ENCODE assay signal across 24 mouse cellular contexts in genomic region chr14:17894791-17895190, GRCm38 (mm10).
A peak's percentile ranks its signal among the peaks of the same experiment; 100 is the strongest.
DNase-seq lines count a peak whose midpoint lies in the region; TF ChIP-seq lines count a peak whose summit lies in the region.
"Had no signal": no experiment of that assay in that cellular context is flagged by ENCODE, and none has a peak within 500 bp of the region (broad histone marks: within the 10 kb centered on the region; RNA-seq: fewer than 3 reads in every experiment).

No protein-coding gene starts in this region.

- H3K36me3 ChIP-seq in kidney, adult 2 months (ENCODE audit: control insufficient read depth, insufficient read depth, low read length), result no peaks in the 10 kb centered on the region
- H3K36me3 ChIP-seq: embryonic facial prominence, embryonic 12.5 days; embryonic facial prominence, embryonic 15.5 days; G1E; hindbrain, embryonic 12.5 days; hindbrain, embryonic 15.5 days had no signal

- no peak overlapping the region for H3K27ac ChIP-seq in kidney, adult 2 months (ENCODE audit: insufficient read depth, low read depth, low read length)
- H3K27ac ChIP-seq: embryonic facial prominence, embryonic 12.5 days; embryonic facial prominence, embryonic 15.5 days; gastrocnemius, adult 2 months; hindbrain, embryonic 12.5 days; hindbrain, embryonic 15.5 days had no signal

- H3K4me1 ChIP-seq in kidney, adult 2 months (ENCODE audit: control insufficient read depth, insufficient read depth, low read length), result 0 out of 2 replicates have a peak, but pooled peaks cover under 1% of the 10 kb centered on the region
- H3K4me1 ChIP-seq: embryonic facial prominence, embryonic 12.5 days; embryonic facial prominence, embryonic 15.5 days; hindbrain, embryonic 12.5 days; hindbrain, embryonic 15.5 days had no signal

- 50% methylated on average over 1 of the region's 1 CpGs for WGBS in kidney, adult 2 months

- peak; percentile 38 for DNase-seq in adrenal gland, postnatal 14 days
- no peak for DNase-seq in adrenal gland, postnatal 4 days (ENCODE audit: low spot score in 2 of 2)
- DNase-seq in kidney, adult 2 months, result peak; percentile 53
- DNase-seq in kidney, postnatal 10 days, result no peak
- DNase-seq in kidney, postnatal 25 days, result peak; percentile 17 to 59
- no peak for DNase-seq in kidney, adult 8-10 months
- DNase-seq in thymus, postnatal 0 days (ENCODE audit: low spot score), result no peak
- DNase-seq: adrenal gland, postnatal 36 days; B cell, adult 2 months; cerebellum, adult 11 months; cerebellum, adult 2 months; cerebellum, adult 9-11 months; cerebellum, postnatal 25 days; forebrain, postnatal 0 days; gastrocnemius, adult 2 months; gastrocnemius, postnatal 14 days; heart, adult 11 months had no signal

- no peak for TF ChIP-seq POLR2A in kidney, adult 2 months (IDR thresholded peaks at IDR 0.05; ENCODE audit: low read depth, low read length)

- no peaks in the 10 kb centered on the region for H3K27me3 ChIP-seq in kidney, adult 2 months (replicated peaks; ENCODE audit: control insufficient read depth, insufficient read depth, low read length)
- H3K27me3 ChIP-seq: CH12.LX; embryonic facial prominence, embryonic 12.5 days; embryonic facial prominence, embryonic 15.5 days; hindbrain, embryonic 12.5 days; hindbrain, embryonic 15.5 days; Patski had no signal

- H3K4me3 ChIP-seq in kidney, adult 2 months (ENCODE audit: insufficient read depth, low read depth, low read length), result no peak overlapping the region
- H3K4me3 ChIP-seq: embryonic facial prominence, embryonic 12.5 days; embryonic facial prominence, embryonic 15.5 days; gastrocnemius, adult 2 months; hindbrain, embryonic 12.5 days; hindbrain, embryonic 15.5 days had no signal

- no peak for TF ChIP-seq CTCF in kidney, adult 2 months (conservative IDR thresholded peaks at IDR 0.05; ENCODE audit: insufficient read depth, insufficient read length, low read depth, low read length)

Comparison
In these comparisons a context has a peak if more than half of its experiments do, and no peak if none do; other contexts are left out.
1. DNase-seq: peak in adrenal gland, postnatal 14 days (single experiment), kidney, adult 2 months (single experiment) and kidney, postnatal 25 days (2 of 2); none in adrenal gland, postnatal 4 days (0 of 2), kidney, postnatal 10 days (single experiment), kidney, adult 8-10 months (0 of 2) and thymus, postnatal 0 days (single experiment).